Mouse (Mus musculus) inflammation-experienced regulatory T-cells (primary cell): ENCODE results near the gene Hoxa2. TPM values are rescaled to one million over a fixed set of nuclear protein-coding genes. Genes with fewer than 3 reads are reported as not detected.

Experiments
- polyA plus RNA-seq, 2 experiments: library from polyadenylated mRNA; unstranded; fragments of 100-300 nt; shearing (Covaris generic); gene quantifications; one replicate each; pipeline ENCODE4 v1.2.1; 2017

The Hoxa2 gene
- polyA plus RNA-seq: under 1 TPM in 1 of 2 experiments, not detected in 1; 0.37 TPM

GRCm38 (mm10) chr6:52164626-52165440 lies at the start of gene Hoxa2:
Gene Hoxa2 (minus strand): TSS chr6:52164831.

GRCm38 (mm10) chr6:52213119-52213986 lies 48.7 kb upstream of the Hoxa2 start, which contains the start of the genes Hoxa3 and Gm28308:
Gene Hoxa3 (minus strand): TSS chr6:52213336.
Gene Gm28308 (minus strand): TSS chr6:52213339.

DNA sequence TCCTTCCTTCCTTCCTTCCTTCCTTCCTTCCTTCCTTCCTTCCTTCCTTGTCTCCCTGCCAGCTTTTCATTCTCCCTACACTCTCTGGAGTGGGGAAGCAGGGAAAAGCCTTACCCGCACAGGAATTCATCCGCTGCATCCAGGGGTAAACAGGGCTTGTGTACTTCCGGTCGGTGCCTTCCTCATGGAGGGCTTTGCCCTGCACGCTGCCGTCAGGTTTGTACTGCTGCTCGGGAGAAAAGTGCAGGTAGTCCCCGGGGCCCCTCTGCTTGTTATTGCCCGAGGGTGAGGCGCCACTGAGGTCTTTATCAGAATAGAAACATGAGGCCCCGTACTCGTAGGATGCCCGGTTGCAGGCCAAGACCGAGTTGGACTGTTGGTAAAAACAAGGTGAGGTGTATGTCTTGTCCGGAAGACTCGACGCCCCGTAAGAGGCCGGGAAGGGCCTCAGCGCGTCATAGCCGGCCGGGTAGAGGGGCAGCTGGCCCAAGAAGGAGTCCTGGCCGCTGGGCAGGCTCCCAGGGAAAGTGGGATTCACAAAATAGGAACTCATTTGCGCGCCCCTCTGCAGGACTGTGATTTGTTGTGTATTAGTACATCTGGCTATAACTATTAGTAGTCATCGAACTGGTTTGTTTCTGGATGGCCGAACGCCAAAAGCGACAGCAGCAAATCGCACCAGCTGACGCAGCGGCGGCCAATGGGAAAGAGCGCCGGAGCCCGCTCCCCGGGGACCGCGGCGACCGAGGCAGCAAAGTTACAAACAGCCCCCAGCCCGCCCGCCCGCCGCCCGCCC lies 43.6 kb upstream of the Hoxa2 start, which contains the start of gene Hoxa6:
Gene Hoxa6 (minus strand): TSS at position 651 of the 796 bp plus-strand sequence.

GRCm38 (mm10) chr6:52204050-52204752 lies 39.6 kb upstream of the Hoxa2 start, which contains the start of gene Hoxa5:
Gene Hoxa5 (minus strand): TSS chr6:52204587.

DNA sequence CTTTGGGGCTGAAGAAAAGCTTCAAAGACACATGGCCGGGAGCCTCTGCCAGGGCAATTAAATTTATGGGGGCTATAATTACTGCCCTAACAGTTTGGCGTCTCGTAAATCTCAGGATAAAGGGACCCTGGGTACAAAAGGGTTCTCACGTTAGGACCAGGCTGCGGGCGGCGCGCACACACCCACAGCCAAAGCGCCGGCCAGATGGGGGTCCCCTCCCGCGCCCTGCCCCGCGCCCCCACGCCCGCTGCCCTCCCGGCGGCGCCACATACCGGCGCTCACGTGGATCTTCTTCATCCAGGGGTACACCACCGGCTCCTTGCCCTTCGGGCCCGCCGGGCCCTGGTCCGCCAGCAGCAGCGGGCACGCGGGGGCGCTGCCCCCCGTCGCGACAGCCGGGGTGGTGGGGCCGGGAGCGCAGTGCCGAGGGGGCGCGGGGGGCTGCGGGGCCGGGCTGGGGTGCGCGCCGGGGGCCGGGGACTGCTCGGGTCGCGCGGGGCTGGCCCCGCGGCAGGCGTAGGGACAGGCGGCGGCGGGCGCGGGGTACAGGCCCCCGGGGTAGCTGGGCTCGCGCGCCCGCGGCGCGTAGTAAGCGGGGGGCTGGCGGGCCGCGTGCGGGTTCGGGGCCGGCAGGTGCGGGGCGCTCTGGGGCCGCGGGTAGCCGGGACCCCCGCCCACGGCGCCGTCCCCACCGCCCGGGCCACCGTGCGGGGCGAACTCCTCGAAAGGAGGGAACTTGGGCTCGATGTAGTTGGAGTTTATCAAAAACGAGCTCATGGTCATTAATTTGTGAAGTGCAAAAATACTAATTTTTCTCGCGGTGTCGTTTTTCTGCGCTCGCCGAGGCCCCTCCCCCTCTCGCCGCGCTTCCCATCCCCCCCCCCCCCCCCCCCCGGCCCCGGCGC lies 26.5 kb upstream of the Hoxa2 start, which contains the start of gene Hoxa4:
Gene Hoxa4 (minus strand): TSS at position 848 of the 905 bp plus-strand sequence.

DNA sequence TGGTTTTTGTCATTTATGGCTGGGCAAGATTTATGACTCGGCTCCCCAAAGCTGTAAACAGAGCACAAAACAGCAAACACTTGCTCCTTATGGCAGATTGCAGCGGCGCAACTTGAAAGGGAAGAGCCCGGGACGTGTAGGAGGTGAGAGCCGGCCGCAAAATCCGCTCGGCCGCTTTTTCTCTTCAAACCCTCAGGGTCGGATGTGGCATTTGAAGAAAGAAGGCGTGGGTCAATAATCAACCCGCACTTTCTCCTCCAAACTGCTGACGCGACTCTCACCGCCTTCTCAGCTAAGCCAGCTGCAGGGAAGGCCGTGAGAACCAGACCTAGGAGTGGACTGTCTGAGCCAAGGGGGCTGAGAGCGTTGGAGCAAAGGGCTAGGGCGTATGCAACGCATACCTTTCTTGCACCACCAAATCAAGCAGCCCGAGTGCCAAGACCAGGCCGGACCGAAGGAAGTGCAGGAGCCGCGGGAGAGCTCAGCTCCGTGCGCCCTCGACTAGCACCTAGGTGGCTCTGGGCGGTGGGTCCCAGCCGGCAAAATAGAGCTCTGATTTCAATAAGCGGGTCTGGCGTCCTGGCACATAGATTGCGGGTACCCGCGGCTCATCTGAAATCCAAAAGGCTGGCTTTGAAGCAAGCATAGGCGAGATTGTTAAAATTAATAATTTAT lies 12.6 kb upstream of the Hoxa2 start, which contains the start of gene 5730596B20Rik:
Gene 5730596B20Rik (plus strand): TSS at position 438 of the 675 bp plus-strand sequence.

GRCm38 (mm10) chr6:52158276-52159051 lies 6.2 kb downstream of the Hoxa2 start, which contains the start of gene Hoxa1:
Gene Hoxa1 (minus strand): TSS chr6:52158317.

Other genes with a start within 250 kb of the Hoxa2 start
- gene Skap2, start 152.3 kb downstream of the Hoxa2 start, polyA plus RNA-seq: 10 to 100 TPM; 24.9 to 25.9 TPM
- gene Hoxa1, start 6.5 kb downstream of the Hoxa2 start, polyA plus RNA-seq: not detected
- gene 5730596B20Rik, start 12.7 kb upstream of the Hoxa2 start, polyA plus RNA-seq: under 1 TPM; 0.13 to 0.47 TPM
- not detected for gene Hoxa4, start 26.9 kb upstream of the Hoxa2 start, polyA plus RNA-seq
- under 1 TPM in 1 of 2 experiments, not detected in 1; 0.39 TPM for gene Hoxa5, start 39.8 kb upstream of the Hoxa2 start, polyA plus RNA-seq
- gene Hoxa6, start 43.9 kb upstream of the Hoxa2 start, polyA plus RNA-seq: under 1 TPM in 1 of 2 experiments, not detected in 1; 0.98 TPM
- under 1 TPM; 0.37 to 0.77 TPM for gene Hoxa3, start 48.5 kb upstream of the Hoxa2 start, polyA plus RNA-seq
- gene Gm28308, start 48.5 kb upstream of the Hoxa2 start, polyA plus RNA-seq: not detected
- 1 to 10 TPM; 1.5 to 4.1 TPM for gene Hoxa7, start 57.0 kb upstream of the Hoxa2 start, polyA plus RNA-seq
- 1 to 10 TPM in 1 of 2 experiments, under 1 TPM in 1; 0.51 to 4.0 TPM for gene Hoxa9, start 66.3 kb upstream of the Hoxa2 start, polyA plus RNA-seq
- under 1 TPM; 0.22 to 0.30 TPM for gene Hoxa10, start 76.0 kb upstream of the Hoxa2 start, polyA plus RNA-seq
- gene Hoxa11, start 81.0 kb upstream of the Hoxa2 start, polyA plus RNA-seq: not detected
- not detected for gene Hoxa13, start 96.0 kb upstream of the Hoxa2 start, polyA plus RNA-seq
- gene Evx1, start 148.7 kb upstream of the Hoxa2 start, polyA plus RNA-seq: under 1 TPM in 1 of 2 experiments, not detected in 1; 0.65 TPM